Mouse (Mus musculus) myocyte (in vitro differentiated cells): Measurements from ENCODE around the gene Pimreg. TPM values are rescaled to one million over a fixed set of nuclear protein-coding genes. Genes with fewer than 3 reads are reported as not detected.

Experiments used
- H3K27me3 ChIP-seq: one replicate; pipeline ENCODE4 v1.6.1; 2011; ENCODE audit not compliant: control insufficient read depth, insufficient read depth, insufficient read length
- H3K36me3 ChIP-seq: one replicate; pipeline ENCODE4 v1.6.1; 2011; ENCODE audit not compliant: control insufficient read depth, insufficient read depth
- H3K4me2 ChIP-seq: one replicate; pipeline ENCODE4 v1.6.1; 2011; ENCODE audit warnings: low read depth, control low read depth
- H3K4me3 ChIP-seq: one replicate; pipeline ENCODE4 v1.5.1; 2011; ENCODE audit warnings: mild to moderate bottlenecking, control low read depth, moderate library complexity
- H3K79me2 ChIP-seq: one replicate; pipeline ENCODE4 v1.6.1; 2011; ENCODE audit not compliant: control insufficient read depth, insufficient read depth
- H3ac ChIP-seq: one replicate; pipeline ENCODE4 v1.6.1; 2011; ENCODE audit not compliant: control insufficient read depth, insufficient read length
- CEBPB ChIP-seq: IDR thresholded peaks from 2 replicates; pipeline ENCODE4 v1.6.1; 2011; ENCODE audit warnings: mild to moderate bottlenecking, moderate library complexity; ENCODE audit not compliant: poor library complexity, insufficient read depth, severe bottlenecking
- E2F4 ChIP-seq: IDR thresholded peaks from one replicate; pipeline ENCODE4 v1.6.1; 2011; ENCODE audit warnings: mild to moderate bottlenecking, control low read depth, moderate library complexity; ENCODE audit not compliant: insufficient read depth
- MAX ChIP-seq: IDR thresholded peaks from one replicate; pipeline ENCODE4 v1.6.1; 2011; ENCODE audit warnings: low read depth, mild to moderate bottlenecking, control low read depth
- MYOD1 ChIP-seq, 3 experiments: IDR thresholded peaks; one replicate each; pipeline ENCODE4 v1.6.1; 2011; ENCODE audit warnings: control low read depth in 2 of 3, low read depth in 2 of 3, mild to moderate bottlenecking in 2 of 3, moderate library complexity in 1 of 3; ENCODE audit not compliant: insufficient read length in 2 of 3, control insufficient read depth in 1 of 3
- MYOG ChIP-seq, 3 experiments: IDR thresholded peaks; one replicate each; pipeline ENCODE4 v1.6.1; 2011; ENCODE audit warnings: control low read depth in 2 of 3, low read depth in 2 of 3, mild to moderate bottlenecking in 2 of 3; ENCODE audit not compliant: insufficient read length in 2 of 3, control insufficient read depth in 1 of 3, insufficient read depth in 1 of 3
- POLR2A ChIP-seq: IDR thresholded peaks from one replicate; pipeline ENCODE4 v1.6.1; 2011; ENCODE audit warnings: low read depth, mild to moderate bottlenecking, control low read depth, moderate library complexity; ENCODE audit not compliant: insufficient read length
- POLR2AphosphoS2 ChIP-seq: IDR thresholded peaks from one replicate; pipeline ENCODE4 v1.6.1; 2011; ENCODE audit warnings: low read depth, control low read depth; ENCODE audit not compliant: insufficient read length
- REST ChIP-seq: IDR thresholded peaks from one replicate; pipeline ENCODE4 v1.6.1; 2011; ENCODE audit warnings: mild to moderate bottlenecking, control low read depth, moderate library complexity; ENCODE audit not compliant: insufficient read depth, insufficient read length
- SRF ChIP-seq: IDR thresholded peaks from one replicate; pipeline ENCODE4 v1.6.1; 2011; ENCODE audit warnings: low read depth; ENCODE audit not compliant: control insufficient read depth, insufficient read length
- TCF12 ChIP-seq: IDR thresholded peaks from one replicate; pipeline ENCODE4 v1.6.1; 2011; ENCODE audit warnings: mild to moderate bottlenecking, control low read depth; ENCODE audit not compliant: poor library complexity, insufficient read depth, severe bottlenecking
- TCF3 ChIP-seq: IDR thresholded peaks from one replicate; pipeline ENCODE4 v1.6.1; 2011; ENCODE audit warnings: low read depth, control low read depth; ENCODE audit not compliant: insufficient read length
- USF1 ChIP-seq: IDR thresholded peaks from one replicate; pipeline ENCODE4 v1.6.1; 2011; ENCODE audit warnings: low read depth, mild to moderate bottlenecking, control low read depth, moderate library complexity
- polyA plus RNA-seq: library from polyadenylated mRNA; unstranded; fragments of >200 nt; fragmentation: generic; extraction: Trizol; gene quantifications from one replicate; pipeline ENCODE4 v1.2.1, GENCODE M21; 2012; ENCODE audit warnings: missing spikeins

Pimreg gene
- polyA plus RNA-seq, 1 experiment = 77.9 TPM

GRCm38 (mm10) chr11:72002138-72002853 is 39.5 kb upstream of the Pimreg start:
- Histone ChIP-seq H3K36me3 (no peaks in the 10 kb centered on the region), H3K4me3 (no peak overlapping the region)
- TF ChIP-seq MYOD1 (IDR thresholded peaks at IDR 0.05; ENCODE audit: control insufficient read depth in 1 of 3, insufficient read length in 2 of 3, low read depth in 2 of 3) (no peak), E2F4 (no peak), POLR2AphosphoS2 (no peak), TCF12 (no peak), CEBPB (no peak), MYOG (IDR thresholded peaks at IDR 0.05; ENCODE audit: control insufficient read depth in 1 of 3, insufficient read depth in 1 of 3, insufficient read length in 2 of 3, low read depth in 2 of 3) (no peak), MAX (no peak), USF1 (no peak), POLR2A (no peak), REST (no peak), SRF (no peak), TCF3 (no peak)

GRCm38 (mm10) chr11:72003171-72003570 is 38.7 kb upstream of the Pimreg start:
- TF ChIP-seq SRF = no peak
- H3K79me2 ChIP-seq = no peaks in the 10 kb centered on the region
- H3K4me3 ChIP-seq = no peak overlapping the region
- no peaks in the 10 kb centered on the region for H3K36me3 ChIP-seq
- no peak overlapping the region for H3ac ChIP-seq
- peaks cover 2% of the 10 kb centered on the region for H3K27me3 ChIP-seq
- no peak overlapping the region for H3K4me2 ChIP-seq

More at GRCm38 (mm10) chr11:72002138-72002853, 39.5 kb upstream of the Pimreg start:
- H3K4me2 ChIP-seq = no peak overlapping the region
- H3K79me2 ChIP-seq = no peaks in the 10 kb centered on the region
- H3ac ChIP-seq = no peak overlapping the region
- no peaks in the 10 kb centered on the region for H3K27me3 ChIP-seq

- H3K4me2 ChIP-seq = no peak overlapping the region
- TF ChIP-seq TCF3 (no peak), MYOD1 (IDR thresholded peaks at IDR 0.05; ENCODE audit: control insufficient read depth in 1 of 3, insufficient read length in 2 of 3, low read depth in 2 of 3) (no peak), E2F4 (no peak), REST (no peak), POLR2AphosphoS2 (no peak), USF1 (no peak), CEBPB (no peak), TCF12 (no peak), MYOG (IDR thresholded peaks at IDR 0.05; ENCODE audit: control insufficient read depth in 1 of 3, insufficient read depth in 1 of 3, insufficient read length in 2 of 3, low read depth in 2 of 3) (no peak), POLR2A (no peak), SRF (no peak), MAX (no peak)
- no peak overlapping the region for H3K4me3 ChIP-seq
- no peak overlapping the region for H3ac ChIP-seq
- no peaks in the 10 kb centered on the region for H3K79me2 ChIP-seq
- no peaks in the 10 kb centered on the region for H3K36me3 ChIP-seq
- H3K27me3 ChIP-seq = peaks cover 18% of the 10 kb centered on the region
Measured at GRCm38 (mm10) chr11:72005547-72005946, 36.3 kb upstream of the Pimreg start.

- TF ChIP-seq TCF12 = no peak
- TF ChIP-seq MYOD1 (IDR thresholded peaks at IDR 0.05; ENCODE audit: control insufficient read depth in 1 of 3, insufficient read length in 2 of 3, low read depth in 2 of 3) = no peak
- no peak for TF ChIP-seq MAX
- TF ChIP-seq MYOG (IDR thresholded peaks at IDR 0.05; ENCODE audit: control insufficient read depth in 1 of 3, insufficient read depth in 1 of 3, insufficient read length in 2 of 3, low read depth in 2 of 3) = no peak
- TF ChIP-seq USF1 = no peak
- TF ChIP-seq POLR2A = no peak
- no peak for TF ChIP-seq POLR2AphosphoS2
- TF ChIP-seq E2F4 = no peak
- Histone ChIP-seq H3K27me3 (peaks cover 37% of the 10 kb centered on the region), H3K36me3 (no peaks in the 10 kb centered on the region)
Measured at GRCm38 (mm10) chr11:72010367-72010766, 31.5 kb upstream of the Pimreg start.

GRCm38 (mm10) chr11:72010940-72011722 is 30.7 kb upstream of the Pimreg start:
- Histone ChIP-seq H3K27me3 (peaks cover 37% of the 10 kb centered on the region), H3ac (no peak overlapping the region), H3K4me2 (no peak overlapping the region), H3K79me2 (no peaks in the 10 kb centered on the region), H3K36me3 (no peaks in the 10 kb centered on the region), H3K4me3 (no peak overlapping the region)
- no peak for TF ChIP-seq CEBPB
- TF ChIP-seq TCF12 = no peak
- no peak for TF ChIP-seq USF1
- no peak for TF ChIP-seq MAX
- TF ChIP-seq SRF = no peak
- no peak for TF ChIP-seq MYOG (IDR thresholded peaks at IDR 0.05; ENCODE audit: control insufficient read depth in 1 of 3, insufficient read depth in 1 of 3, insufficient read length in 2 of 3, low read depth in 2 of 3)
- no peak for TF ChIP-seq POLR2A
- TF ChIP-seq MYOD1 (IDR thresholded peaks at IDR 0.05; ENCODE audit: control insufficient read depth in 1 of 3, insufficient read length in 2 of 3, low read depth in 2 of 3) = no peak
- no peak for TF ChIP-seq TCF3
- no peak for TF ChIP-seq POLR2AphosphoS2

More at GRCm38 (mm10) chr11:72010367-72010766, 31.5 kb upstream of the Pimreg start:
- Histone ChIP-seq H3K79me2 (no peaks in the 10 kb centered on the region), H3K4me2 (no peak overlapping the region), H3ac (no peak overlapping the region), H3K4me3 (no peak overlapping the region)
